Mouse (Mus musculus): ENCODE results near the gene Tac4.

The Tac4 gene

DNA sequence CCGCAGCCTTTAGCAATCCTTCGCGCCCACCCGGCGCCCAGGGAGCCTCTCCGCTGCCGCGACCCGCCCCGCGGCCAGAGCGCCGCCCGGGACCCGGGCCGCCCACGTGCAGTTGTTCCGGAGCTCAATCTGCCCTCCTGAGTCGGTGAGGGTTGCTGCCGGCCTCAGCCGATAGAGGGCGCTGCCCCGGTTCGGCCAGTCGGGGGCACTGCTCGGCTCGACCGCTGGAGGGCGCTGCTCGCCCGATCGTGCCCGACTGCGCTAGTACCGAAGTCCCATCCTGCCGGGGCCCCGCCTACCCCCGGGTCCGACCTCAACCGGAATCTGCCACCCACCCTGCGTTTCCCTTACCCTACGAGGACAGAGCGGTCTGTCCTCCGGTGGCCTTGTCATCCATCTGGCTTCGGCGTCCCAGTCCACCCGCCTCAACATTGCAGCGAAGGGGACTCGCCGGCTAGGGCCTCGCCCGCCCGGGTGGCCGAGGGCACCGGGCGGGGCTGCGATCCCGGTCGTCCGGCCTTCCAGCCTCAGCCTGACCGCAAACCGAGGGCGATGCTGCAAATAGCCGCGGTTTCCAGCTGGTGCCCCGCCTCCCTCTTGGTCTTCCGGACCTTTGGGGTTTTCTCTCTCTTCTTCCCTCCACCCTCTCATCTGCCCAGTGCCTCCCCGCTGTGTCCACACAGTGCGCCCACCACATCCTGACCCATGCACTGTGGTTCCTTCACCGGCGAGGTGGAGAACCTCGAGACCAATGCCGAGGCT, 2.1 kb upstream of the Tac4 start:
- DNase-seq (ENCODE audit: extremely low read depth, low read depth, low spot score), result no peak

DNA sequence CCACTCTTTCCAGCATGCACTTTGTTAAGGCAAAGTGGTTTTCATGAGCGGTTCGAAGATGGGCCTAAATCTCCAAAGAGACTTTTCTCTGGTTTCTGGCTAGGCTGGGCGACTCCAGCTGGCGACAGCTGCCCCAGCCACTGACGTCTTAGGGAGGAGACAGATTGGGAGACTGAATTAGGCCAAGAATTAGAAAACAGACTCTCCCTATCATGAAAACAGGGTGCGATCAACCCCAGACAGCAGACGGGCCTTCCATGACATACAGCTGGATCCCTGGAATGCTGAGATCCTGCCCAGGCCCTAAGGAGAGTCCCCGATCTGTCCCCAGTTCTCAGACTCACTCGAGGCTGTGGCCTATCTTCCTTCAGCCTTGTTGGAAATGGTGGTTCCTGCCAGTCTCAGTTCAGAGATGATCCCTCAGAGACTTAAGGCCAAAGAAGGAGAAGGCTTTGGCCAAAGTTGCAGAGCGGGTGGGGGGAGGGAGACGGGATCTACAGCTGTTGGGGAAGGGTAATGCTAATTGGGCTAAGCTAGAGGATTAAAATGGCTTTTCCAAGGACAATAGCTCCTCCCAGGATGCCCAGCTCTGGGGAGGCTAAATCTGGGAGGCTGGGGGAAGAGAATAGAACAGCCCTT, 2.6 kb downstream of the Tac4 start:
- no peak for DNase-seq (ENCODE audit: extremely low read depth, low read depth, low spot score)

DNA sequence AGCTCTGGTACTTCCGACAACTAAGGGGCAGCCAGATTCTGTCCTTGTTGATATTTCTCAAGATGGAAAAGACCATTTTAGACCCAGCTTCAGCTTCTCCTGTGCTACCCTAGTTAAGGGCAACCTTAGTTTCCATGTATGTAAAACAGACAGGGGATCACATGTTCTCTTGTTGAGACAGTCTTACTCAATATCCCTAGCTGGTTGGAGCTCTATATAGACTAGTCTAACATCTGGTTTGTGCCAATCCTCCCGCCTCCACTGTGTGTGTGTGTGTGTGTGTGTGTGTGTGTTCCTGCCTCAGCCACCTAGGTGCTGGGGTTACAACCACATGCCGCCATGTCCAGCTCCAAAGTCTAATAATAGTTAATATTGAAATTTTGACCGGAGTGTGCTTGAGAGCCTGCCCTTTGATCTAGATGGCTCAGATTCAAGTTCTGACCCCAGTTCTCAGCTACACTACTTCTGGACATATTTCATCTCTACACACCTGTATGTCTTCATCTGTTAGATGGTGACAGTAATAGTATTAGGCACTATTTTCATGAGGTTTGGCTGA, 3.2 kb downstream of the Tac4 start:
- no peak for DNase-seq (ENCODE audit: extremely low read depth, low read depth, low spot score)

DNA sequence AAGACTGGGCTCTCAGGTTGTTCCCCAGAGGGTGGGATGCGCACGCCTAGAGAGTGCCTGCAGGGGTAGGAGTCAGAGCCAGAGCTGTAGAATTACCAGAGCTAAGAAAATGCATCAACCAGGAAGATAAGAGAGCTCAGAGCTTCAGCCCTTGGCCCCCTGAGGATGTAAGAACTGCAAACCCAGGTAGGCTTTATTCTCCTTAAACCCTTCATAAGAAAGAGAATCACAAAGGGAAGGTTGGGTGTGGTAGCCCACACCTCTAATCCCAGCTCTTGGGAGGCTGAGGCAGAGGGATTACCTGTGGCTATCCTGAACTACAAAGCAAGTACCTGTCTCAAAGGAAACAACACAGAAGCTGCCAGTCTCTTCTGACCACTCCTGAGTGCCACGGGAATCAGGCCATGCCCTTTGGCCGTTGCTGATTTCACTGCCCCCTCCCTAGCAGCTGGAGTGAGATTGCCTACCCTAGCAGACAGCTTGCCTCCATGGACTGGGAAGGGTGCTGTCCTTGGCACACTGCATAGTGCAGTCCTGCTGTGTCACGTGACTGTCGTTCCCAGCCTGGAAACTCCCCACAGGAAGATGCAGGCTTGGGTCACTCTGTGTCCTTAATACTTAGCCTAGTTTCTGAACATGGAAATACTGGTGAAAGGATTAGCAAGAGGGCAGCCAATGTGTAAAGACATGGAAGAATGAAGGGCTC, 5.4 kb downstream of the Tac4 start:
- no peak for DNase-seq (ENCODE audit: extremely low read depth, low read depth, low spot score)

DNA sequence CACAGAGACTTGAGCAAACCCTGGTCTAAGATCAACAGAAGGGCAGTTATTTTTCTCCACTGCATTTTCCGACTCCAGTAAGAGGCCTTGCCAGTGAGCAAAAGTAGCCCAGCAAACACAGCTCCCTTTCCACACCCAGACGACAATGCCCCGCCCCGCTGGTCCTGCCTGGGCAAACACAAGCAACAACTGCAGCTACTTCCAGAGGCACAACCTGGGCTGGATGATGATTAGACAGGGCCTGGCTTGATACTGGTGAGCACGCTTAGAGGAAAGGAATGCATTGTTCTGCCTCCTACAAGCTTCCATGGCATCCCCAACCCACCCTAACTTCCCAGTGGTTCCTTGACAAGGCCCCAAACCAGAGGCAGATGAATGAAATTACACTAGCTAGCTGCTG, 12.3 kb downstream of the Tac4 start:
- no peak for DNase-seq (ENCODE audit: extremely low read depth, low read depth, low spot score)

DNA sequence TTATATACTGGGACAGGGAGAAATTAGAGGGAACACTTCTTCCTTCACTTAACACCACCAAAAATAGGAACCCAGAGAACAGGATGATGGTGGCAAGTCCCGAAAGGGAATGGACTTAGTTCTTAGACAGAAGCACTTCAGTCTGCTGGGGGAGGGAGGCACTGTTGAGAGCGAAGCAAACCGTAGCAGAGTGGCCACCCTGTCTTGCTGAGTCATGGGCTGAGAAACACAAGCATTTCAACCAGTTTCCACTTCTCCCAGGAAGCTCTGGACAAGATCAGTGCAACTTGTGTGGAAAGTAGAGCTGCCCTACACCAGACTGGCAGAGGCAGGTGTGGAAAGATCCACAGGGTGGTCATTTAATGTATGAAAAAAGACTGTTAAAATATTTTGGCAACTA, 13.3 kb downstream of the Tac4 start:
- no peak for DNase-seq (ENCODE audit: extremely low read depth, low read depth, low spot score)

DNA sequence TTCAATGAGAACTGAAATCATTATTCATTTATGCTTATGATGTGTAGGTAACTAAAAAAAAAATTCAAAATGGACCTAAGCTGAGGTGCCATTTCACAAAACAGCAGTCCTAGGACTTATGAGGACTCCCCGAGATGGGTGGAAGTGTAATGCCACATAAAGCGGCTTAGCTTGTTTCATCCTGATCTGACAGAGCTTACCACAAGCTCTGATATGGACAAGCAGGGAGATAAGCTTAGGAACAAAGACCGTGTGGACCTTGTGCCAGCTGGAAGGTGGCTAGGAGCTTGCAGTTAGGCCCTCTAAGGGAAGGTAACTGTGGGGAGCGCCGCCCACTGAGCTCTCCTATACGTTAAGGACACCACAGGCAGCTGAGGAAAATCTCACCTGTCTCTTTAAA, 14.7 kb downstream of the Tac4 start:
- no peak for DNase-seq (ENCODE audit: extremely low read depth, low read depth, low spot score)

DNA sequence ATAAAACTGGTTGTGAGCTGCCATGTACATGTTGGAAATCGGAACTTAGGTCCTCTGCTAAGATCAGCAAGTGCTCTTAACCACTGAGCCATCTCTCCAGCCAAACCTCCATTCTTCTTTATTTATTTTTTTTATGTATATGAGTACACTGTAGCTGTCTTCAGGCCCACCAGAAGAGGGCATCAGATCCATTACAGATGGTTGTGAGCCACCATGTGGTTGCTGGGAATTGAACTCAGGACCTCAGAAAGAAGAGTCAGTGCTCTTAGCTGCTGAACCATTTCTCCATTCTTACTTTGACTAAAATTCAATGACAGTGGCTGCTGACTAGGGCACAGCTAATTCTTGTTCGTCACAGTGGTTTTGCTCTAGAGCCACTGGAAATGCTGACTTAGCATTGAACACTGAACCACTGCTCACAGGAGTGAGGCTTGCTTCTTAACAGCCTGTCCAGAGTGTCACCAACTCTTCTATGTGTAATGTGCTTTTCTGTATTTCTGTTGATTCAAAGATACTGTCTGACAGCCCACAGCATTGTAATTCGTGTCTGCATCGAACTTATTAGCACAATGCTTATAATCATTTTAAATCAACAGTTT, 17.8 kb downstream of the Tac4 start:
- no peak for DNase-seq (ENCODE audit: extremely low read depth, low read depth, low spot score)

DNA sequence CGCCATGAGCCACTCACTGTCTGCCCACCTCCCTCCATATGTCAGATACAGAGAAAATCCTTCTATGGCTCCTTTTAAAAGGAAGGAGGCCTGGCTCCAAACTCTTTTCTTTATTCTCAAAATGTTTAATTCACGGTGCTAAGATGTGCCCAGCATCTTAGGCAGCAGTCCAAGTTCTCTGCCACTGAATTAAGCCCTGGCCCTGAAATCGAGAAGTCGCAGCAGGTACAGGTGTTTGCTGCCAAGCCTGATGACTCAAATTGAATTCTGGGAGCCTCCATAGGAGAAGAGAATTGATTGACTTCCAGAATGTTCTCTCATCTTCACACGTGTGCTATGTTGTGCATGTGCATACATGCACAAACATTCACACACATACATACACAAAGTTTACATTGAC, 21.0 kb downstream of the Tac4 start:
- no peak for DNase-seq (ENCODE audit: extremely low read depth, low read depth, low spot score)

DNA sequence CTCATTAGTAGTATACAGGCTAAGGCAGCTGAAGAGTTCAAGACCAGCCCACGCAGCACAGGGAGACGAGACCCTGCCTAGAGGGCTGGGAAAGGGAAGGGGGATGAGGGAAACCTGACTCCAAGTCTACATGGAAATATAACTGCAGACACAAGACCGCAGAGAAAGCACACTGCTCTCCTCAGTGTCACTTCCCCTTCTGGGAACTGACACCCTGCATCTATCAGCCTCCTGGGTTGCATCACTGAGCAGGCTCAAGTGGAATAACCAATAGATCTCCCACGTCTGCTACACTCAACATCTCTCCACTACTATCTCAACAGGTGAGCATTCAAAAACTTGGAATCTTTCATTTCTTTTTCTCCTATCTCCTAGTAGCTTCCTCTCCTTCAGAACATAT, 30.7 kb downstream of the Tac4 start:
- no peak for DNase-seq (ENCODE audit: extremely low read depth, low read depth, low spot score)

DNA sequence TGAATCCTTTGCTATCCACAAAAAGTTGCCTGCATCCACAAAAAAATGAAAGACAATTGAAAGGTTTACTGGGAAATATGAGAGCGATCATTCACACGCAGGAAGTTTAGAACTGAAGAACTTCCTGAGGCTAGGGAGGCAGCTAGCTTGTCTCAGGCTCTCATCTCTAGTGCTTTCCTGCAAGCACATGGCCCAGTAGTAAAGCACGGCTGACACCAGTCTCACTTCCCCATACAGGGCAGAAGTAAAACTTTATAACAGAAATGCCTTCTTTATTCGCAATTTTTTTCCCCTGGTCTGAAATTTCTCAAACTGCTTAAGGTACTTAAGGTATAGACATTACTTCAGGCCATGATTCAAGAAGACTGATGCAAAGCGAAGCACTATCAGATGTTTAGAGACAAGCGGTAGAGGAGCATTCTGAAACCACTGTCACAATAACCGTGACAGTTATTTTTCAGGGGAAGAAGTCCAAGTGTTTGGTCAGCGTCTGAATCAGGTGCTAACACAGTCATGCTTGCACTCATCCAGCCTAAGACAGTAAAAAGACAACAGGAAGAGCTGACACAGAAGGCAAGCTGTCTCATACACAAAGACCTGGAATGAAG, 31.8 kb downstream of the Tac4 start:
- no peak for DNase-seq (ENCODE audit: extremely low read depth, low read depth, low spot score)

DNA sequence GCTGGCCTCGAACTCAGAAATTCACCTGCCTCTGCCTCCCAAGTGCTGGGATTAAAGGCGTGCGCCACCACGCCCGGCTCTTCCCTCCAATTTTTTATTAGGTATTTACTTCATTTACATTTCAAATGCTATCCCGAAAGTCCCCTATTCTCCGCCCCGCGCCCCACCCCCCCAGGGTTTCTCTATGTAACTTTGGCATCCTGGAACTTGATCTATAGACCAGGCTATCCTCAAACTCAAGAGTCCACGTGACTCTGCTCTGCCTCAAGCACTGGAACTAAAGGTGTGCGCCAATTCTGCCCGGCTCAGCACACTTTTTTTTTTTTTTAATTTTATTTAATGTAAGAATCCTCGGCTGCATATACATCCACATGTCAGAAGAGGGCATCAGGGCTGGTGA, 34.4 kb downstream of the Tac4 start:
- DNase-seq (ENCODE audit: extremely low read depth, low read depth, low spot score), result no peak

DNA sequence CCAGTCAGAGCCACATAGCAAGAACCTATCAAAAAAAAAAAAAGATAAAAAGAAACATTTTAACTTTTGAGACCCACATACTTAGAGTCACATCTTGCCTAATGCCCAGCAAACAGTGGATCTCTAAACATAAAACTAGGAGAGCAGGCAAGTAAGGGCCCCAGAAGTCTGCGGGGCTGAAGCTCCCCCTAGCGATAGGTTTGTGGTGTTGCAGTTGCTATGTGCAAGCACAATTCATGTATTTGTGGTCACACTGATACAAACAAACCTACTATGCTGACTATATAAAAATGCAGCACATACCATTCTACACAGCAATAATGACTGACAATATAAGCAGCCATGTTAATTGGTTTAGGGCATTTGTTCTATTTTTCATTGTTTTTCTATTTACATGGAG, 36.8 kb downstream of the Tac4 start:
- DNase-seq (ENCODE audit: extremely low read depth, low read depth, low spot score), result no peak

DNA sequence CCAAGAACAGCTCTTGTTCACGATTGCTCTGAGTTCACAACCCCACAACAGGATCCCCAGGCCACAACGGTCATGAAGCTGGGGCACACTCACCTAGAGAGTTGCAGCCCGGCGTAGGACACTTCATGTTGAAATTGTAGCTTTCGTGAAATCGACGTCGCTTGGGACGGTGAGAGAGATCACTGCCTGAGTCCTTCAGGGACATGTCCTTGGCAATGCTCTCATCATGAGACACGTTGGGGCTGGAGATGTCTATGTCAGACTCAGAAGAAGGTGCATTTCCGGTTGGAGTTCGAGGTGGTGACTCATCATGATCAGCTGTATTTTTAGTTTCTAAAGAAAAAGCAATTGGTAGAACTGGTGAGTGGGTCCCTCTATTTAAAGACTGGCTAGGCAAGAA, 38.6 kb downstream of the Tac4 start:
- DNase-seq (ENCODE audit: extremely low read depth, low read depth, low spot score), result no peak

DNA sequence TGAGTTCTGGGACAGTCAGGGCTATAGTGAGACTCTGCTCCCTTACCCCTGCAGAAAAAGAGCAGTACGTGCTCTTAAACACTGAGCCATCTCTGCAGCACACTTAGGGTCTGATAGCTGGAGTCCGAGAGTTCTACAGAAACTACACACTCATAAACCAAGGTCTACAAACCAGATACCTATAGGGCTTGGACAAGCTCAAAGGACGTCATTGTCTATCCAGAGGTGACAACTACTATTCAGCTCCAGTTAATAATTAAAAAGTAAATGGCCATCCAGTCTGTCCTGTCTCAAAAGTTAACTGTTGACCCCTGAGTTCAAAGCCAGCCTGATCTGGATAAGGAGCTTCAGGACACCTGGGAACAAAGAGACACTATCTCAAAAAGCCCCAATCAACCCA, 40.4 kb downstream of the Tac4 start:
- no peak for DNase-seq (ENCODE audit: extremely low read depth, low read depth, low spot score)

DNA sequence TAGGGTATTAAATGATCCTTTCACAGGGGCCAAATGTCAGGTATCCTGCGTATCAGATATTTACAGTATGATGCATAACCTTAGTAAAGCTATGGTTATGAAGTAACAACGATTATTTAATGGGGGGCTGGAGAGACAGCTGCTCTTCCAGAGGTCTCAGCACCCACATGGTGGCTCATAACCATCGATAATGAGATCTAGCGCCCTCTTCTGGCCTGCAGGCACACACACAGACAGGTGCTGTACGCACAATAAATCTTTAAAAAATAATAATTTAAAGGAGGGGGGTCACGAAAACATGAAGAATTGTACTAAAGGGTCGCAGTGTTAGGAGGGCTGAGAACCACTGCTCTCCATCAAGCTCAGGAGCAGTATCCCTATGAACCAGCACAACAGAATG, 44.3 kb downstream of the Tac4 start:
- DNase-seq (ENCODE audit: extremely low read depth, low read depth, low spot score), result no peak

DNA sequence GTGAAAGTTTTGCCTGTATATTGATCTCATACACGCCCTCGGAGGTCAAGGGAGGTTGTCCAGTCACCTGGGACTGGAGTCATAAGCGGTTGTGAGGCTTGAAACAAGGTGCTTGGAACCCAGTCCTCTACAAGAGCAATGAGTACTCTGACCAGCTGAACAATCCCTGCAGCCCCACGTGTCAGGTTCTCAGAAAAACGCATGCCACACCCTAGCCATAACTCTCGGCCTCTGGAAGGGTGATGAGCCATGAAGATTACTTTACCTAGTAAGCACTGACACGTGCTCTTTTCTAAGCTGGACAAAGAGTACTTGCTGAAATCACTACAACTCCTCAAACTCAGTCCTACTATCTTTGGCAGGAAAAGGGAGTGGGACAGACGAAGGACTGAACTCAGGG, 46.2 kb downstream of the Tac4 start:
- DNase-seq (ENCODE audit: extremely low read depth, low read depth, low spot score), result no peak

DNA sequence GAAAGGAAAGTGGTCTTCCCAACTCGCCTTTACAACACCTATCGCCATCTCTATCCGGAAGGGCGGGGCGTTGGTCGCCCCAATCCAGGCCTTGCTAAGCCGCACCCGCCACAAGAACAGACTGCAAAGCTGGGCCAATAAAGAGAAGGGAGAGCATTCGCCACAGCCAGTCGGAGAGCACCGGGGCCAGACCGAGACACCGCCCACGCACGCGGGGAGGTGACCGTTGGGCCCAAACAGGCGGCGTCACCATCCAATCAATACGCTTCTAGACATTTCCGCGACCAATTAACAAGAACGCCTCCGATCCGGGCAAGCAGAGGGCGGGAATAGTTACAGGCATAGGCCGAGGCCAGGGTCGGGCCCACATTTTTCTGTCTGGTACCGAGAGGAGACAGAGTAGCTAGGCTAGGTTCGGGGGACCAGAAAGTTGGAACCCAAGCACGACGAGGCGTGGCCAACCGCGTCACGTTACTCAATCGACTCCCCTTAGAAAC, 48.2 kb downstream of the Tac4 start:
- peak; percentile 91 for DNase-seq (ENCODE audit: extremely low read depth, low read depth, low spot score)

DNA sequence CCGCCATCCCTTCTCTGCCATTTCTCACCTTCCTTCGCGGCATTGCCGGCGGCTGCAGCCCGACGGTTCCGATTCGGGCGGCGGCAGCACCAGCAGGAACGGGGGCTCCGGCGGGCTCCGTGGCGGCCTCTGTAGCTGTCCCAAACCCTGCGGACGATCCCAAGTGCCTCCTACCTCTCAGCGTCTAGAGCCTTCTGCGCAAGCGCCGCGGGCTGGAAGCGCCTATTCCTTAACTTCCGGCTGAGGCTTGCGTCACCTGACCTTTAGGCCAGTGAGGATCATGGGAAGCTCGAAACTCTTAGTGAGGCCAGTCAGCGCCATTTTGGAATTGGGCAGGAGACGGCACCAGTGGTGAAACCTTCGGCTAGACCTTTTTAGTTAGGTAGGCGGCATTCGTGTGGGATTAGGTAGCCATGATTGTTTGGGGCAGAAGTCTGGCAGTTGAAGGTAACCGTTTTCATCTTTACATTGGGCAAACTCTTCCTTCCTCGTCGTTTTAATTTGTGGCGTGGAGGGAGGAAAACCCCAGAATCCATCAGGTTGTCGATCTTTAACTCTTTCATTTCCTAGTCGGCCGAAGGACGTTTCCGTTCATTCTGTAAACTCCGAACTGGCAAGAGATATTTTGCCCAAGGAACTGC, 48.8 kb downstream of the Tac4 start, which contains the start of gene Kat7:
Kat7 (minus strand) TSS at position 240 of the 641 bp plus-strand sequence.
- peak; percentile 99 for DNase-seq (ENCODE audit: extremely low read depth, low read depth, low spot score)

DNA sequence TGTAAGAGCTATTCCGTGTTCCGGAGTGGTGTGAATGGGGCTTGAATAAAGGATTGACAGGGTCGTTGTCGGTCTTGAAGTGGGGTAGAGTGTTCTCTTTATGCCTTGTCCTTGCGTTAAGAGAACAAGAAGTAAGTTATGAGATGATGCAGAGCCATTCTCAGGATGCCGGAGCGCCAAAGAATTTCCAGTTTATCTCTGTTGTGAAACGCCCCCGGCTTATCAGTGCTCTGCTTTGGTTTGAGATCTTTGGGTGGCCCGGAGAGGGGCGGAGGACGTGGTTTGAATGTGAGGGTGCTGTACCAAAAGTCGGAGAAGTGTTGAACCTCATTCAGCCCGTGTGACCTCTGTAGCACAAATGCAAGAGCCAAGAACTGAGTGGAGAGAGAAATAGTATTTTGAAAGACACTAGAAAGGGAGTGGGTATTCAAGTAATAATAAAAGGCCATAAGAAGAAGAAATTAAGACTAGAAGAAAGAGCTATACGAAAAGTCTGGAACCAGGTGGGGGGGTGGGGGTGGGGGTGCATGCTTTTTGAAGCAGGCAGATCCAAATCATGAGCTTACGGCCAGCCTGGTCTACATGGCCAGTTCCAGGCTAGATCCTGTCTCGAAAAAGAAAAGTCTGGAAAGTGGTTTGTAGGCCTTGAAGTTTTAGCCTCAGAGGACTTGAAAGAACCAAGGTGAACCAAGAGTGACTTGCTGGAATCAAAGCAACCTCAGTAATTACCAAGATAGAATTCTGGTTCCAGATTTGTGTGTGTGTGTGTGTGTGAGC, 49.5 kb downstream of the Tac4 start:
- DNase-seq (ENCODE audit: extremely low read depth, low read depth, low spot score), result no peak
